Mouse (Mus musculus) forebrain, embryonic 12.5 days (tissue): ENCODE data around the gene Tenm4. TPM values are rescaled to one million over a fixed set of nuclear protein-coding genes. Genes with fewer than 3 reads are reported as not detected.

Experiments used
- ATAC-seq: fragments of 200-750 bp; cut with Nextera tagmentation; 2 replicates; pipeline ENCODE4 v1.8.0; 2017; ENCODE audit warnings: moderate TSS enrichment; ENCODE audit not compliant: low FRiP score
- H3K27ac ChIP-seq: fragments of 300-500 bp; sonication (generic); 2 replicates; pipeline ENCODE4 v1.5.1; 2016; ENCODE audit warnings: mild to moderate bottlenecking
- H3K27me3 ChIP-seq: fragments of 300-500 bp; sonication (generic); 2 replicates; pipeline ENCODE4 v1.6.1; 2016; ENCODE audit warnings: mild to moderate bottlenecking
- H3K36me3 ChIP-seq: fragments of 300-500 bp; sonication (generic); replicated peaks from 2 replicates; pipeline ENCODE4 v1.6.1; 2016; ENCODE audit warnings: mild to moderate bottlenecking
- H3K4me1 ChIP-seq: fragments of 300-500 bp; sonication (generic); 2 replicates; pipeline ENCODE4 v1.6.1; 2016
- H3K4me2 ChIP-seq: fragments of 300-500 bp; sonication (generic); 2 replicates; pipeline ENCODE4 v1.6.1; 2016; ENCODE audit warnings: mild to moderate bottlenecking, moderate library complexity
- H3K4me3 ChIP-seq: fragments of 300-500 bp; sonication (generic); replicated peaks from 2 replicates; pipeline ENCODE4 v1.5.1; 2016; ENCODE audit warnings: mild to moderate bottlenecking
- H3K9ac ChIP-seq: fragments of 300-500 bp; sonication (generic); 2 replicates; pipeline ENCODE4 v1.6.1; 2016; ENCODE audit warnings: mild to moderate bottlenecking
- H3K9me3 ChIP-seq: fragments of 300-500 bp; sonication (generic); 2 replicates; pipeline ENCODE4 v1.6.1; 2016
- WGBS: fragments of 180-500 bp; shearing (Covaris S2); methylation state at CpG from one replicate; pipeline ENCODE4 v1.1.7; 2016; 5-methylcytosine and 5-hydroxymethylcytosine counted together
- polyA plus RNA-seq: library from polyadenylated mRNA; unstranded; fragments of >200 nt; fragmentation: Nextera tagmentation; extraction: Ambion mirVana; gene quantifications from 2 replicates; pipeline ENCODE4 v1.2.1, GENCODE M21; 2016

Tenm4 gene
- polyA plus RNA-seq, 1 experiment from 2014 or later: 62.3 TPM

- WGBS: 73% methylated on average over 1 of the region's 1 CpGs
- no peak overlapping the region for H3K4me2 ChIP-seq
- peak overlapping the region; percentile 47; the same call in 1 of the 2 replicates for H3K27ac ChIP-seq
- ATAC-seq: no peak
- H3K4me1 ChIP-seq: peaks cover 54% of the 10 kb centered on the region
- no peaks in the 10 kb centered on the region for H3K27me3 ChIP-seq
- H3K36me3 ChIP-seq: peaks cover 28% of the 10 kb centered on the region
- H3K4me3 ChIP-seq: no peak overlapping the region
- no peaks in the 10 kb centered on the region for H3K9me3 ChIP-seq
- H3K9ac ChIP-seq: no peak overlapping the region
Measured at GRCm38 (mm10) chr7:96904936-96905335, 733.9 kb downstream of the Tenm4 start.

GRCm38 (mm10) chr7:96905422-96905821 is 734.4 kb downstream of the Tenm4 start:
- no peaks in the 10 kb centered on the region for H3K9me3 ChIP-seq
- H3K4me3 ChIP-seq: no peak overlapping the region
- peaks cover 55% of the 10 kb centered on the region for H3K4me1 ChIP-seq
- peaks cover 28% of the 10 kb centered on the region for H3K36me3 ChIP-seq
- WGBS: 45% methylated on average over 3 of the region's 3 CpGs
- H3K9ac ChIP-seq: no peak overlapping the region
- ATAC-seq: no peak
- no peak overlapping the region for H3K27ac ChIP-seq
- no peaks in the 10 kb centered on the region for H3K27me3 ChIP-seq
- no peak overlapping the region for H3K4me2 ChIP-seq

- Histone ChIP-seq H3K4me1 (peaks cover 56% of the 10 kb centered on the region), H3K27me3 (no peaks in the 10 kb centered on the region), H3K27ac (no peak overlapping the region), H3K36me3 (peaks cover 28% of the 10 kb centered on the region), H3K4me2 (no peak overlapping the region), H3K9ac (no peak overlapping the region), H3K4me3 (no peak overlapping the region), H3K9me3 (no peaks in the 10 kb centered on the region)
- WGBS: 87% methylated on average over 20 of the region's 20 CpGs
- ATAC-seq: peak; percentile 21; the same call in 1 of the 2 replicates
Measured at GRCm38 (mm10) chr7:96906216-96906615, 735.2 kb downstream of the Tenm4 start.

GRCm38 (mm10) chr7:96907971-96908680 is 737.1 kb downstream of the Tenm4 start:
- Histone ChIP-seq H3K36me3 (peaks cover 19% of the 10 kb centered on the region), H3K4me3 (no peak overlapping the region), H3K9ac (no peak overlapping the region), H3K4me1 (peaks cover 44% of the 10 kb centered on the region), H3K4me2 (no peak overlapping the region), H3K27ac (no peak overlapping the region), H3K9me3 (no peaks in the 10 kb centered on the region), H3K27me3 (no peaks in the 10 kb centered on the region; the same call in 1 of the 2 replicates)
- ATAC-seq: no peak
- 71% methylated on average over 16 of the region's 16 CpGs for WGBS

GRCm38 (mm10) chr7:96909856-96910255 is 738.8 kb downstream of the Tenm4 start:
- no peak for ATAC-seq
- Histone ChIP-seq H3K27me3 (peaks cover 5% of the 10 kb centered on the region; the same call in 1 of the 2 replicates), H3K4me3 (no peak overlapping the region), H3K9me3 (no peaks in the 10 kb centered on the region), H3K36me3 (peaks cover 11% of the 10 kb centered on the region), H3K4me1 (peaks cover 33% of the 10 kb centered on the region), H3K4me2 (no peak overlapping the region), H3K9ac (no peak overlapping the region), H3K27ac (no peak overlapping the region)
- 79% methylated on average over 5 of the region's 5 CpGs for WGBS

GRCm38 (mm10) chr7:96910310-96910960 is 739.4 kb downstream of the Tenm4 start:
- Histone ChIP-seq H3K36me3 (peaks cover 10% of the 10 kb centered on the region), H3K9ac (no peak overlapping the region), H3K4me2 (no peak overlapping the region), H3K4me3 (no peak overlapping the region), H3K27me3 (peaks cover 11% of the 10 kb centered on the region; the same call in 1 of the 2 replicates), H3K4me1 (peaks cover 30% of the 10 kb centered on the region), H3K27ac (no peak overlapping the region), H3K9me3 (no peaks in the 10 kb centered on the region)
- no peak for ATAC-seq
- 75% methylated on average over 12 of the region's 12 CpGs for WGBS

GRCm38 (mm10) chr7:96914031-96914430 is 743.0 kb downstream of the Tenm4 start:
- H3K4me2 ChIP-seq: no peak overlapping the region
- peaks cover 15% of the 10 kb centered on the region for H3K4me1 ChIP-seq
- WGBS: 8% methylated on average over 6 of the region's 6 CpGs
- no peaks in the 10 kb centered on the region for H3K36me3 ChIP-seq
- ATAC-seq: peak; percentile 67
- no peak overlapping the region for H3K4me3 ChIP-seq
- H3K27ac ChIP-seq: no peak overlapping the region
- peaks cover 23% of the 10 kb centered on the region; the same call in 1 of the 2 replicates for H3K27me3 ChIP-seq
- no peak overlapping the region for H3K9ac ChIP-seq
- H3K9me3 ChIP-seq: no peaks in the 10 kb centered on the region

- peaks cover 17% of the 10 kb centered on the region for H3K4me1 ChIP-seq
- ATAC-seq: peak; percentile 71
- 1% methylated on average over 2 of the region's 2 CpGs for WGBS
- no peaks in the 10 kb centered on the region for H3K36me3 ChIP-seq
- no peak overlapping the region for H3K4me3 ChIP-seq
- H3K27ac ChIP-seq: no peak overlapping the region
- peaks cover 26% of the 10 kb centered on the region; the same call in 1 of the 2 replicates for H3K27me3 ChIP-seq
- no peak overlapping the region for H3K4me2 ChIP-seq
- no peak overlapping the region for H3K9ac ChIP-seq
- no peaks in the 10 kb centered on the region for H3K9me3 ChIP-seq
Measured at GRCm38 (mm10) chr7:96915452-96916105, 744.5 kb downstream of the Tenm4 start.

GRCm38 (mm10) chr7:96920447-96921095 is 749.5 kb downstream of the Tenm4 start:
- no peak overlapping the region for H3K4me2 ChIP-seq
- no peaks in the 10 kb centered on the region for H3K9me3 ChIP-seq
- H3K4me1 ChIP-seq: peaks cover 13% of the 10 kb centered on the region
- no peak overlapping the region for H3K4me3 ChIP-seq
- peak; percentile 70 for ATAC-seq
- H3K9ac ChIP-seq: no peak overlapping the region
- WGBS: 48% methylated on average over 7 of the region's 7 CpGs
- H3K36me3 ChIP-seq: no peaks in the 10 kb centered on the region
- peaks cover 14% of the 10 kb centered on the region; the same call in 1 of the 2 replicates for H3K27me3 ChIP-seq
- no peak overlapping the region for H3K27ac ChIP-seq

GRCm38 (mm10) chr7:96922927-96923326 is 751.9 kb downstream of the Tenm4 start:
- H3K27me3 ChIP-seq: 0 out of 2 replicates have a peak, but pooled peaks cover 6% of the 10 kb centered on the region
- no peaks in the 10 kb centered on the region for H3K36me3 ChIP-seq
- peaks cover 13% of the 10 kb centered on the region for H3K4me1 ChIP-seq
- no peak overlapping the region for H3K4me3 ChIP-seq
- no peak for ATAC-seq
- no peak overlapping the region for H3K9ac ChIP-seq
- no peaks in the 10 kb centered on the region for H3K9me3 ChIP-seq
- 97% methylated on average over 2 of the region's 2 CpGs for WGBS
- no peak overlapping the region for H3K4me2 ChIP-seq
- no peak overlapping the region for H3K27ac ChIP-seq

GRCm38 (mm10) chr7:96943715-96944377 is 772.8 kb downstream of the Tenm4 start:
- ATAC-seq: no peak; the same call in 1 of the 2 replicates
- H3K27ac ChIP-seq: no peak overlapping the region
- 12% methylated on average over 5 of the region's 5 CpGs for WGBS

More at GRCm38 (mm10) chr7:96943715-96944377, 772.8 kb downstream of the Tenm4 start:
- H3K36me3 ChIP-seq: no peaks in the 10 kb centered on the region
- H3K9me3 ChIP-seq: no peaks in the 10 kb centered on the region
- H3K27me3 ChIP-seq: no peaks in the 10 kb centered on the region
- H3K4me1 ChIP-seq: peaks cover 7% of the 10 kb centered on the region
- H3K4me2 ChIP-seq: no peak overlapping the region
- H3K9ac ChIP-seq: no peak overlapping the region
- H3K4me3 ChIP-seq: no peak overlapping the region
